In the genomic region with DNA sequence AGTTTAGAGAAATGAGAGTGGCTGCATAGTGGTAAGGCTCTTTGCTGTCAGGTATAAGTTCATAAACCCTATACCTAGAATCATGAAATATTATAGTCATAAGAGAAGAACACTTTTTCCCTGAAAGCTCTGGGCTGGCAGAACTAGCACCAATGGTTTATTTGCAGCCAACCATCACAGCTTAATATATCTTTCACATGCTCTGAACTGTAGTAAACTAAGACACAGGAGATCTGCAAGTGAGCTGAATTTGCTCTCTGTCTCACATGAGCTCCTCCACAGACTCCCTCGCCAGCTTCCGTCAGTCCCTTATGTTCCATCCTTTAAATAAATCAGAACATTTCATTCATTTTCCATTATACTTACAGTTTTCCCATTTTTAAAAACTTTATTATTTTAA, we compare ENCODE assay signal across 28 mouse cellular contexts. TPM values are rescaled to one million over a fixed set of nuclear protein-coding genes. Genes with fewer than 3 reads are reported as not detected.
"Had no signal": no experiment of that assay in that cellular context is flagged by ENCODE, and none has a peak within 500 bp of the region (broad histone marks: within the 10 kb centered on the region; RNA-seq: fewer than 3 reads in every experiment).

No protein-coding gene starts in this region.

- DNase-seq: liver, postnatal 0 days; lung, adult 2 months; lung, postnatal 14 days; lung, postnatal 36 days; retina, postnatal 1 day; right cerebral cortex, postnatal 25 days; right cerebral cortex, postnatal 4 days; spleen, adult 18-20 months; thymus, adult 2 months; thymus, postnatal 25 days; thymus, postnatal 4 days had no signal

- H3K9ac ChIP-seq: liver, embryonic 15.5 days; liver, postnatal 0 days; lung, embryonic 15.5 days; midbrain, embryonic 13.5 days; neural tube, embryonic 13.5 days; neural tube, embryonic 15.5 days had no signal

- H3K27ac ChIP-seq: liver, embryonic 15.5 days; lung, embryonic 15.5 days; macrophage; midbrain, embryonic 13.5 days; neural tube, embryonic 13.5 days; neural tube, embryonic 15.5 days had no signal

- H3K4me3 ChIP-seq: liver, embryonic 15.5 days; lung, embryonic 15.5 days; megakaryocyte, embryonic 14.5 days; midbrain, embryonic 13.5 days; myocyte; neural tube, embryonic 13.5 days; neural tube, embryonic 15.5 days had no signal

- ATAC-seq: liver, postnatal 0 days; lung, postnatal 0 days; midbrain, embryonic 13.5 days; midbrain, embryonic 16.5 days had no signal

- H3K27me3 ChIP-seq: liver, embryonic 15.5 days; lung, embryonic 15.5 days; megakaryocyte, embryonic 14.5 days; midbrain, embryonic 13.5 days; neural tube, embryonic 13.5 days; neural tube, embryonic 15.5 days had no signal

- H3K9me3 ChIP-seq: liver, embryonic 15.5 days; lung, embryonic 15.5 days; megakaryocyte, embryonic 14.5 days; midbrain, embryonic 13.5 days; neural tube, embryonic 13.5 days; neural tube, embryonic 15.5 days had no signal

- H3K4me2 ChIP-seq: liver, embryonic 15.5 days; lung, embryonic 15.5 days; midbrain, embryonic 11.5 days; midbrain, embryonic 13.5 days; neural tube, embryonic 13.5 days; neural tube, embryonic 15.5 days had no signal

- H3K36me3 ChIP-seq: liver, embryonic 15.5 days; lung, embryonic 15.5 days; midbrain, embryonic 13.5 days; neural tube, embryonic 13.5 days; neural tube, embryonic 15.5 days had no signal

- H3K4me1 ChIP-seq: liver, embryonic 15.5 days; lung, embryonic 15.5 days; megakaryocyte, embryonic 14.5 days; midbrain, embryonic 13.5 days; neural tube, embryonic 13.5 days; neural tube, embryonic 15.5 days had no signal

RNA-seq across cellular contexts. Expression of a gene that starts 56.9 kb away (rescaled TPM):
- total RNA-seq: megakaryocyte progenitor cell, adult 5-6 weeks had no signal
- polyA plus RNA-seq: liver, embryonic 15.5 days; liver, postnatal 0 days; lung, adult 2 months; lung, embryonic 15.5 days; lung, postnatal 0 days; macrophage; midbrain, embryonic 11.5 days; midbrain, embryonic 13.5 days; midbrain, embryonic 16.5 days; myocyte; neural tube, embryonic 11.5 days; neural tube, embryonic 13.5 days; neural tube, embryonic 15.5 days; small intestine, adult 2 months; stomach, embryonic 14.5 days; stomach, embryonic 16.5 days; thymus, adult 2 months; urinary bladder, adult 2 months had no signal
